Mouse (Mus musculus): ENCODE results near the gene Rtn4ip1. TPM values are rescaled to one million over a fixed set of nuclear protein-coding genes. Genes with fewer than 3 reads are reported as not detected.
A peak's percentile ranks its signal among the peaks of the same experiment; 100 is the strongest.

Gene Rtn4ip1
- polyA plus RNA-seq, 1 experiment from 2014 or later = 9.2 TPM

- no peak overlapping the region for H3K4me3 ChIP-seq (ENCODE audit: low read depth, low read length)
- TF ChIP-seq CTCF (IDR thresholded peaks at IDR 0.05; ENCODE audit: low read depth) = no peak
- ATAC-seq = no peak
- no peak overlapping the region for H3K9ac ChIP-seq (ENCODE audit: low read depth, low read length)
- no peaks in the 10 kb centered on the region for H3K27me3 ChIP-seq (replicated peaks; ENCODE audit: control insufficient read depth, insufficient read depth, low read length)
- no peak overlapping the region for H3K27ac ChIP-seq (ENCODE audit: low read depth, low read length)
- no peaks in the 10 kb centered on the region for H3K9me3 ChIP-seq (ENCODE audit: control insufficient read depth)
- 90% methylated on average over 9 of the region's 9 CpGs for WGBS
- H3K4me2 ChIP-seq (replicated peaks; ENCODE audit: low read depth) = no peak overlapping the region
- H3K4me1 ChIP-seq (replicated peaks; ENCODE audit: control insufficient read depth, insufficient read depth, low read length) = no peaks in the 10 kb centered on the region
- H3K36me3 ChIP-seq (ENCODE audit: control insufficient read depth, insufficient read depth) = peaks cover 29% of the 10 kb centered on the region
These were observed 13.9 kb upstream of the Rtn4ip1 start for GRCm38 (mm10) chr10:43887676-43888075.

GRCm38 (mm10) chr10:43888976-43889375 lies 12.6 kb upstream of the Rtn4ip1 start:
- Histone ChIP-seq H3K27me3 (replicated peaks; ENCODE audit: control insufficient read depth, insufficient read depth, low read length) (no peaks in the 10 kb centered on the region), H3K36me3 (ENCODE audit: control insufficient read depth, insufficient read depth) (peaks cover 36% of the 10 kb centered on the region), H3K4me1 (replicated peaks; ENCODE audit: control insufficient read depth, insufficient read depth, low read length) (no peaks in the 10 kb centered on the region), H3K9me3 (ENCODE audit: control insufficient read depth) (no peaks in the 10 kb centered on the region), H3K9ac (ENCODE audit: low read depth, low read length) (no peak overlapping the region), H3K4me2 (replicated peaks; ENCODE audit: low read depth) (no peak overlapping the region), H3K4me3 (ENCODE audit: low read depth, low read length) (no peak overlapping the region), H3K27ac (ENCODE audit: low read depth, low read length) (no peak overlapping the region)
- 91% methylated on average over 16 of the region's 16 CpGs for WGBS
- no peak for ATAC-seq
- no peak for TF ChIP-seq CTCF (IDR thresholded peaks at IDR 0.05; ENCODE audit: low read depth)

DNA sequence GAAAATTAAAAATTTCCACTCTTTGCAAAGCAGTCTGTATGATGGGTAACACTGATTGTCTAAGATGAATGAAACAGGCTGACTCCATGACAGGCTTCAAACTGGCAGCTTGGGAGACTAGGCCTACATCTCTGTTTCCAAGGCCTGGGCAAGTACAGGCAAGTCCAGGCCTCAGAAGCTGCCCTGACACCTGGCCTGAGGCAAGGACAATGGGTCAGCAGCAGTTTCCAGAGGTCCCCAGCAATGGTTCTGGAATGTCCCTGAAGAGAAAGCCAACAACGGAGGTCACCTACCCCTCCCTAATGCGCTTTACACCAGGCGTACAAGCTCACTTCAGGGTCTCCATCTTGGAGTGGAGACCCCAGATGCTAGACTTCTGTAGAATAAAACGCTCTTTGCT lies 8.6 kb upstream of the Rtn4ip1 start:
- Histone ChIP-seq H3K9ac (ENCODE audit: low read depth, low read length) (no peak overlapping the region), H3K27me3 (replicated peaks; ENCODE audit: control insufficient read depth, insufficient read depth, low read length) (no peaks in the 10 kb centered on the region), H3K4me2 (replicated peaks; ENCODE audit: low read depth) (no peak overlapping the region), H3K4me3 (ENCODE audit: low read depth, low read length) (no peak overlapping the region), H3K4me1 (replicated peaks; ENCODE audit: control insufficient read depth, insufficient read depth, low read length) (no peaks in the 10 kb centered on the region), H3K9me3 (ENCODE audit: control insufficient read depth) (no peaks in the 10 kb centered on the region), H3K36me3 (ENCODE audit: control insufficient read depth, insufficient read depth) (peaks cover 28% of the 10 kb centered on the region), H3K27ac (ENCODE audit: low read depth, low read length) (no peak overlapping the region)
- WGBS = 97% methylated on average over 4 of the region's 4 CpGs
- no peak for ATAC-seq
- no peak for TF ChIP-seq CTCF (IDR thresholded peaks at IDR 0.05; ENCODE audit: low read depth)

DNA sequence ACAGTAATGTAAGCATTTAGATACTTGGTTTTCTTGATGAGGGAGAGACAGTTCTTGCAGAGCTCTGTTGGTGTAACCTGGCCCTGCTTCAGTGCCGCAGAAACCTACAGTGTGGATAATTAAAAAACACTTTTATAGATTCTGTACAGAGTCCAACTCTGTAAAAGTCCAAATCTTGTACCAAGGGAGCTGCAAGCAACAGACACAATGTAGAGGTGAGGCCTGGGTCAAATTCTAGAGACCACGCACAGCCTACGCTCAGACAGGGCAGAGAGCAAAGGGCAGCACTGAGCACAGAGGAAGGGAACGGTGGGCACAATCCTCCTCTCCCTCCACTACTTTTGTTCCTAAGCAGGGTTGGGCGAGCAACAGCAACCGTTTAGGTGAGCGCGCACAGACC lies 5.5 kb upstream of the Rtn4ip1 start:
- 71% methylated on average over 8 of the region's 8 CpGs for WGBS
- H3K27ac ChIP-seq (ENCODE audit: low read depth, low read length) = no peak overlapping the region
- no peak overlapping the region for H3K9ac ChIP-seq (ENCODE audit: low read depth, low read length)

GRCm38 (mm10) chr10:43898276-43898675 lies 3.3 kb upstream of the Rtn4ip1 start:
- H3K9me3 ChIP-seq (ENCODE audit: control insufficient read depth) = no peaks in the 10 kb centered on the region

More for the DNA sequence above, 5.5 kb upstream of the Rtn4ip1 start:
- H3K4me1 ChIP-seq (replicated peaks; ENCODE audit: control insufficient read depth, insufficient read depth, low read length) = no peaks in the 10 kb centered on the region
- H3K9me3 ChIP-seq (ENCODE audit: control insufficient read depth) = no peaks in the 10 kb centered on the region
- no peak overlapping the region for H3K4me2 ChIP-seq (replicated peaks; ENCODE audit: low read depth)
- no peak for TF ChIP-seq CTCF (IDR thresholded peaks at IDR 0.05; ENCODE audit: low read depth)
- peaks cover 18% of the 10 kb centered on the region for H3K36me3 ChIP-seq (ENCODE audit: control insufficient read depth, insufficient read depth)
- no peaks in the 10 kb centered on the region for H3K27me3 ChIP-seq (replicated peaks; ENCODE audit: control insufficient read depth, insufficient read depth, low read length)
- H3K4me3 ChIP-seq (ENCODE audit: low read depth, low read length) = no peak overlapping the region
- ATAC-seq = 0 out of 2 replicates have a peak, but pooled peaks have one; percentile 16

GRCm38 (mm10) chr10:43900883-43901570 lies 580 bp upstream of the Rtn4ip1 start:
- 3% methylated on average over 26 of the region's 30 CpGs for WGBS
- ATAC-seq = no peak; the same call in 1 of the 2 replicates

More at GRCm38 (mm10) chr10:43898276-43898675, 3.3 kb upstream of the Rtn4ip1 start:
- Histone ChIP-seq H3K36me3 (ENCODE audit: control insufficient read depth, insufficient read depth) (peaks cover 6% of the 10 kb centered on the region), H3K9ac (ENCODE audit: low read depth, low read length) (no peak overlapping the region), H3K27ac (ENCODE audit: low read depth, low read length) (no peak overlapping the region), H3K4me2 (replicated peaks; ENCODE audit: low read depth) (no peak overlapping the region), H3K4me3 (ENCODE audit: low read depth, low read length) (no peak overlapping the region), H3K27me3 (replicated peaks; ENCODE audit: control insufficient read depth, insufficient read depth, low read length) (no peaks in the 10 kb centered on the region), H3K4me1 (replicated peaks; ENCODE audit: control insufficient read depth, insufficient read depth, low read length) (no peaks in the 10 kb centered on the region; the same call in 1 of the 2 replicates)
- no peak for TF ChIP-seq CTCF (IDR thresholded peaks at IDR 0.05; ENCODE audit: low read depth)
- ATAC-seq = no peak
- WGBS = 93% methylated on average over 7 of the region's 7 CpGs

More at GRCm38 (mm10) chr10:43900883-43901570, 580 bp upstream of the Rtn4ip1 start:
- H3K36me3 ChIP-seq (ENCODE audit: control insufficient read depth, insufficient read depth) = no peaks in the 10 kb centered on the region
- H3K9ac ChIP-seq (ENCODE audit: low read depth, low read length) = peak overlapping the region; percentile 59
- peak; percentile 1; the same call in 1 of the 2 replicates for TF ChIP-seq CTCF (IDR thresholded peaks at IDR 0.05; ENCODE audit: low read depth)
- H3K4me3 ChIP-seq (ENCODE audit: low read depth, low read length) = peak overlapping the region; percentile 76
- peak overlapping the region; percentile 67; the same call in 1 of the 2 replicates for H3K27ac ChIP-seq (ENCODE audit: low read depth, low read length)
- H3K4me1 ChIP-seq (replicated peaks; ENCODE audit: control insufficient read depth, insufficient read depth, low read length) = no peaks in the 10 kb centered on the region; the same call in 1 of the 2 replicates
- H3K27me3 ChIP-seq (replicated peaks; ENCODE audit: control insufficient read depth, insufficient read depth, low read length) = no peaks in the 10 kb centered on the region
- H3K9me3 ChIP-seq (ENCODE audit: control insufficient read depth) = no peaks in the 10 kb centered on the region
- peak overlapping the region; percentile 66 for H3K4me2 ChIP-seq (replicated peaks; ENCODE audit: low read depth)
